Mouse (Mus musculus) c-Kit-positive CD71-positive TER-119-positive erythroid progenitor cells, embryonic 14.5 days (primary cell): ENCODE results near the gene Zfp971.
"Not testable (repeated sequence)": the region's sequence is repeated elsewhere in the genome, so short reads cannot be mapped to it uniquely, and the experiment has no call there.

Experiments used
- DNase-seq: peaks from one replicate; pipeline ENCODE4 v3.0.0-alpha.2; 2013; ENCODE audit warnings: low spot score

Gene Zfp971

GRCm38 (mm10) chr2:178023011-178023611 is at the start of gene Zfp971:
Gene Zfp971, plus strand, starts transcription at chr2:178023284.
- peak; percentile 23 for DNase-seq

- not testable (repeated sequence) for DNase-seq
These were observed 48.3 kb upstream of the Zfp971 start for GRCm38 (mm10) chr2:177974814-177975213.

GRCm38 (mm10) chr2:178019486-178019885 is 3.6 kb upstream of the Zfp971 start:
- not testable (repeated sequence) for DNase-seq

GRCm38 (mm10) chr2:178020773-178021172 is 2.3 kb upstream of the Zfp971 start:
- DNase-seq = not testable (repeated sequence)

GRCm38 (mm10) chr2:178023861-178024260 is 777 bp downstream of the Zfp971 start:
- not testable (repeated sequence) for DNase-seq

- not testable (repeated sequence) for DNase-seq
These were observed 4.5 kb downstream of the Zfp971 start for GRCm38 (mm10) chr2:178027601-178028000.

- DNase-seq = peak; percentile 56
These were observed 35.1 kb downstream of the Zfp971 start for GRCm38 (mm10) chr2:178058195-178058594.

- DNase-seq = not testable (repeated sequence)
These were observed 55.2 kb downstream of the Zfp971 start, which contains the start of gene Zfp931 for GRCm38 (mm10) chr2:178078166-178078717. Gene Zfp931, minus strand, starts transcription at chr2:178078476.
